Mouse (Mus musculus): ENCODE measurements around the gene Cacng4.
A peak's percentile ranks its signal among the peaks of the same experiment; 100 is the strongest.

The Cacng4 gene

DNA sequence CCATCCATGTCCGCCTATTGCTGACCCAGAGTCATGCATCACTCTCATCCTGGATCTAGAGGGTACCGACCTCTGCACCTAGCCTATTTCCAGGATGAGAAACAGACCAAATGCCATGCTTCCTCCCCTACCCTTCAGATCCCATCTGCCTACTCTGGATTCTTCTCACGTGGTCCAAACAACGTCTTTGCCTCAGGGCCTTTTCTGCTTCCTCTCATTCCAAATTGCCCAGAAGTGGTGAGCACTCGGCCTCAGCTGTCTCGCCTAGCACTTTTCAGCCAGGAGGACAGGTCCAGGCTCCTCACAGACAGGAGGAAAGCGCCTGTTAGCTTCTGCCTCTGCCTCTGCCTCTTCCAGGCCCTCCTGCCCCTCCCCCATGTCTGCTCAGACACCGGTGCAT is 21.0 kb downstream of the Cacng4 start:
- no peak for DNase-seq (ENCODE audit: low read depth, low spot score)

DNA sequence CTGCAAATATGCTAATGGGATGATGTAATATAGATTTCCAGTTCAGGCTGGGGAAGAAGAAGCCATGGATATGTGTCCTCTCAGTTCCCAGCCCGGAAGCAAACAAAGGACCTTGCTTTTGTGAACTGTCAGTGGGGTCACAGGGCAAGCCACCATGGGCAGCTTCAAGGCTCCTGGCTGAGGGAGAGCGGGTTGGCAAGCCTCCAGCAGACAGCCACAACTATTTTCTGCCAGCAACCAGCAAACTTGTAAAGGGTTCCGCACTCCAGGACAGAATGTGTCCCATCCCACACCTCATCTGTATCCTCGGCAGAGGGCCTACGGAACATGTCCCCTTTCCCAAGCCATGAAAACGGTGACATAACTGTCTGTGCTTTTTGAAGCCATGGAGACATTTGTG is 22.4 kb downstream of the Cacng4 start:
- no peak for DNase-seq (ENCODE audit: low read depth, low spot score)

- no peak for DNase-seq (ENCODE audit: low read depth, low spot score)
These were observed 26.0 kb downstream of the Cacng4 start for GRCm38 (mm10) chr11:107768361-107768760.

DNA sequence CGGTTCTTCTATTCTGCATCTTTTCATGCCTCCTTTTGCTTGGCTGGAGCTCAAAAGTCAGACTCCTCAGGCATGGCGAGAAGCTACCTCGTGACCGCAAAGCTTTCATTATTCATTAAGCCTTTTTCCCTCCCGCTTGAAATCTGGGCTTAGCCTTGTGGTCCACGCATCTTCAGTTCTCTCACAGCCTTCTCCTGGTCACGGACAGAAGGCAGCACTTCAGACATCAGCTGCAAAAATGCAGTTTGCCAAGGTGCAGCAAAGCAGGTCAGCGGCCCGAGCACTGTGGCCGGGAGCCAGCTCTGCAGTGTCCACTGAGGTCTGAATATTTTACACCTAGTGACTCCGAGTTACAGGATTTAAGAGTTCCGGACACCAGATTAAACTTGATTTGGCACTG is 27.4 kb downstream of the Cacng4 start:
- no peak for DNase-seq (ENCODE audit: low read depth, low spot score)

DNA sequence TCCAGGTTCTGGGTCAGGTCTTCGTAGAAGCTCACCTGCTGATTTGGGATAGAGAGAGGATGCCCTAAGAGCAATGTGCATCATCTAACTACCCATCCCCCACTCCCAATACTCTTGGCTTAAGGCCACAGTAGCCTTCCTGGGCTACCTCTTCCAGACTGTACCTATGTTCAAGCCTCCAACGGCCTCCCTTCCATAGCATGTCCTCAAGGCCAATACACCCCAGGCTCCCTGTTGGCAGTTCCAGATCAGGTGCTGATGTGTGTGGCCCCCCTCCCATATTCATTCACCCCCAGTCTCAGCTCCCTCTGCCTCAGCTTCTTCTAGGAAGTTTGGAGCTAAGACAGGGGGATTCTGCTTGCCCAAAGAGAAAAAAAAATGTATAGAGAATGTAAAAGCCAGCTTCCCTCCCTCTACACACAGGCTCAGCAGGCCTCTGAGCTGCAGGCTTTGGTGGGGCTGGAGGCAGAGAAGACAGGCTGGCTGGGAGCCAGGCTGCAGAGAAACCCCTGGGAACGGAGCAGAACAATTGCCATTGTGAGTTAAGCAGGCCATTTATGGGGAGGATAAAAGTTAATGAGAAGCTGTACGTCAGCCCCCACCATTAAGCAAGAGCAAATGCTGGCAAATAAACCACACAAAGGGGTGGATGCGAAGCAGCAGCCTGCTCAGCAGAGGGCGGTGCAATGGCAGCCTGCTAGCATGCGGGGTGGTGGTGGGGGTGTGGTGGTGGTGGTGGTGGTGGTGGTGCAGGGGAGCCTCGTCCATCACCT is 31.5 kb downstream of the Cacng4 start:
- no peak for DNase-seq (ENCODE audit: low read depth, low spot score)

DNA sequence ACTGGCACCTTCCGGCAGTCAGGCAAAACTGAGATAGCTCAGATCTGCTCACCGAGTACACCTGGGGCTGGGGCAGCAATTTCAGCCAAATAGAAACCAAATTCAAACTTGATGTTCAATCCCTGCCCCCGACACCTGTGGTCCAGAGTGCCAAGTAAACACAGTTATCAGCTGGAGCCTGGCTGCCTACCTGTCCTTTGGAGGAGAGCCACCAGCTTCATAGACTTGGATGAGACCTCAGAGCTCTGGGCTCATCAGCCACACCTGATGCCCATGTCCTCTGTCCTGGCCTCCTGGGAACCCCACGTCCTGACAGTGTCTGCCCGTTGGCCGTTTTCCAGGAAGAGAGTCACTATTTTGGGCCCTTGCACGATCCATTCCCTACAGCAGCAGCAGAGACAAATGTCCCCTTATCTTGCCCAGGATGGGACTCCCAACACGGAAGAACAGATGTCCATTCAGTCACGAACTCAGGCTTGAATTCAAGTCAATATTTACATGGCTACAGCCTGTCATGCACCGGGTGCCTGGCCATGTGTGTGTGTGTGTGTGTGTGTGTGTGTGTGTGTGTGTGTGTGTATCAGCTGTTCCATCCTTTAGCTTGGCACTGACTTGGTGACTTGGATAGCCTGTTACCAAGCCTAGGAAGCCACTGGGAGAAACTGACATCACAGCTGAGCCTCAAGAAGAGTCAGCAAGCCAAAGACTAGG is 32.4 kb downstream of the Cacng4 start:
- no peak for DNase-seq (ENCODE audit: low read depth, low spot score)

DNA sequence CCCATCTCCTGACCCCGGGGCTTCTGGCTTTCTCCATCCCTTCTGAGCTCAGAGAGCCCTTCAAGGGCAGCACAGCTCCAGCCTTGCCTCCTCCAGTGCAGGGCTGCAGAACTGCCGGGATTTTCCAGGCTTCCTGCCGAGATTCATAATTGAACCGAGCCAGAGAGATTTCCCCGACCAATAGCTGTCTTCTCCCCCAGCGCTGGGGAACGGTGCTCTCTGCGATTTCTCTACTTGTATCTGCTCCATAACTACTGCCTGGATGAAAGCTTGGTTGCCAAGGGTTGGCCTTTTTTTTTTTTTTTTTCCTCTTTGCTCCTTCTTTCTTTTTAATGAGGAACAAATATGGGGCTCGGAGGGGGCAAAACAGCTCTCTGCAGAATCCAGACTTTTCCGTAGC is 34.4 kb downstream of the Cacng4 start:
- DNase-seq (ENCODE audit: low read depth, low spot score) = no peak

- DNase-seq (ENCODE audit: low read depth, low spot score) = no peak
These were observed 34.8 kb downstream of the Cacng4 start for GRCm38 (mm10) chr11:107759516-107759915.

GRCm38 (mm10) chr11:107749114-107749513 is 45.2 kb downstream of the Cacng4 start:
- no peak for DNase-seq (ENCODE audit: low read depth, low spot score)

GRCm38 (mm10) chr11:107748243-107749035 is 45.9 kb downstream of the Cacng4 start:
- no peak for DNase-seq (ENCODE audit: low read depth, low spot score)

DNA sequence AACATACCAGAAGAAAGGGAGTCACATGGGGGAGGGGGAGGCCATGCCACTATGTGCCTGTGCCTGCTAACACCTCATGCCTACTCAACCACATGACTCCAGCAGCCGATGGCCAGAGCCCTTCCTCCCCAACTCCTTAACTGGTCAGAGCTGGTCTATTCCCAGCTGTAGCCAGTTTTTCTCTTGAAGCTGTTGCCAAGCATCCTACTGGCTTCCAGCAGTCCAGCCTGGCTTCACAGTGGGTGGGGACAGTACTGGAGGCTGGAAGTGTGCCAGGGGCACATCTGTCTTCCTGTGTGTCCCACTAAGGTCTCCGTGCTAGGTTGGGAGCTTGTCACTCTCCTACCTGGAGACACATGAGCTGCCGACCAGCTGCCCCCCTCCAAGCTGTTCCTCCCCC is 51.3 kb downstream of the Cacng4 start:
- DNase-seq (ENCODE audit: low read depth, low spot score) = peak; percentile 63

GRCm38 (mm10) chr11:107738418-107739099 is 55.8 kb downstream of the Cacng4 start:
- peak; percentile 25 for DNase-seq (ENCODE audit: low read depth, low spot score)

DNA sequence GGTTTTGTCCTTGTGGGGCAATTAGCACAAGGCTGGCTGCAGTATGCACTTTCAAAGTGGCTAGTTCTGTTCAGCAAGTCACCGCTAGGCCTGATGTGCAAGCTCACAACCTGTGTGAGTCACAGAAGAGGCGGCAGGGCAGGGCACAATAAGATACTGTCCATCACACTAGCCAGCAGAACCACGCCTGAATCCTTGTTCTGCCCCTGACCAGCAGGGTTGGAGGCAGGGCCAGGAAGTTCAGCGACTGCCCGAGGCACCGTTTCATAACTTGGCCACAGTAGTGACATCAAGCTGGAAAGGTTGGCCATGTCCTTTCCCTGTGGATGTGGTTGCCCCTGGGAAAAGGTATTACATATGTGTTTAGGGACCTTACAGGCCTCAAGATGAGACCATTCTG is 56.5 kb downstream of the Cacng4 start:
- DNase-seq (ENCODE audit: low read depth, low spot score) = no peak

- DNase-seq (ENCODE audit: low read depth, low spot score) = no peak
These were observed 60.2 kb downstream of the Cacng4 start for GRCm38 (mm10) chr11:107734133-107734532.

- no peak for DNase-seq (ENCODE audit: low read depth, low spot score)
These were observed 62.9 kb downstream of the Cacng4 start for GRCm38 (mm10) chr11:107731498-107731897.

- DNase-seq (ENCODE audit: low read depth, low spot score) = no peak
These were observed 63.4 kb downstream of the Cacng4 start for GRCm38 (mm10) chr11:107730940-107731339.

DNA sequence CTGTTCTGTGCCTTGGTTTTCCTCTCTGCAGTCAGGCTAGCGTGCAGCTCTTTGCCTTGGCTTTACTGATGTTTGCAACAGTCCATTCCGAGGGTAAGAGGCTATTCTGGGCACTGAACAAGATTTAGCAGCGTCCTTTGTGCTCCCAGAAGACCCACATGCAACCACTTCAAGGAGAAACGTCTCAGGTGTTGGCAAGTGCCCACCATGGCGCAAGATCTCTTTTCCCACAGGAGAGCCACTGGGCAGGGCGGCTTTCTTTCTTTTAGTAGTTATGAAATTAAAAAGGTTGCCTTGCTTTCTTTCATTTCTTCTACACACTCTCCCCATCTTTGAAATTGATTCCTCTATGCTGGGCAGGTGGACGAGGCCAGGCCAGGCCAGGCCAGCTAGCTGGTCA is 65.2 kb downstream of the Cacng4 start:
- no peak for DNase-seq (ENCODE audit: low read depth, low spot score)

GRCm38 (mm10) chr11:107728073-107728863 is 66.1 kb downstream of the Cacng4 start:
- no peak for DNase-seq (ENCODE audit: low read depth, low spot score)

DNA sequence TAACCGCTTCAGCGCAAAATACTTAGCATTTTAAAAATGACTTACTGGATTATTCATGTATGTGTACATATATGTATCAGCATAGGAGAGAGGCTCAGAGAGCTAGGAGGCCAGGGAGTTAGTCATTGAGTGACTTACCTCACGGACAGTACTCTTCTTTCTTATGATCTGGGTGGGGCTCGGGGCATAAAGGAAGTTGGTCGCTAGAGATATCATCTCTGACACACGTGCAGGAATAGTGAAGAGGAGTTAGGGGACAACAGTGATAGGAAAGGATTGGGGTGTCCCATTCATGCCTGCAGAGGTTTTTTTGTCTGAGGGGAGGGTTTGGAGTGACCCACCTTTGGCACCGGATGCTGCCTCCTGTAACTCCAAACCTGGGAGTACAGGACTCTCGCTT is 69.8 kb downstream of the Cacng4 start:
- no peak for DNase-seq (ENCODE audit: low read depth, low spot score)

DNA sequence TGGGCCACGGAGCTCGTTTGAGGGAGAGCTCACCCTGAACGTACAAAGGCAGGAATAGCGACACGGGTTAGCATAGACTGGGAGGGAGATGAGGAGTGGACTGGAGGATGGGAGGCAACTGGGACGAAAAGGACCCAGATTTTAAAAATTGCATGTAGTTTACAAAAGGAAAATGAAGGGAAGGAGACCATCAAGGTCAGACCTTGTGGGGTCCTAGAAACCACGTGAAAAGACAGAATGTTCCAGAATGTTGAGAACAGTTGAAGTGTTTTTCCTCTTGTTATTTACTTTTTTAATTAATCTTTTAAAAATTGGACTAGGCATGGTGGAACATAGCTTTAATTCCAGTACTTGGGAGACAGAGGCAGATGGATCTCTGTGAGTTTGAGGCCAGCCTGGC is 73.3 kb downstream of the Cacng4 start:
- no peak for DNase-seq (ENCODE audit: low read depth, low spot score)

Measured in ZHBTc4 (cell line).